7 mouse cellular contexts compared by ENCODE assay signal in genomic region chr9:37145151-37145615, GRCm38 (mm10). TPM values are rescaled to one million over a fixed set of nuclear protein-coding genes. Genes with fewer than 3 reads are reported as not detected.
DNase-seq lines count a peak whose midpoint lies in the region; ATAC-seq and TF ChIP-seq lines count a peak whose summit lies in the region.

No protein-coding gene starts in this region.

- no peaks in the 10 kb centered on the region for H3K79me2 ChIP-seq in C2C12 (ENCODE audit: control insufficient read depth, insufficient read depth)

- no peaks in the 10 kb centered on the region for H3K9me3 ChIP-seq in embryonic facial prominence, embryonic 11.5 days (replicated peaks; ENCODE audit: control insufficient read depth, low read length)
- no peaks in the 10 kb centered on the region for H3K9me3 ChIP-seq in limb, embryonic 12.5 days
- H3K9me3 ChIP-seq in midbrain, embryonic 12.5 days = no peaks in the 10 kb centered on the region

- no peak for ATAC-seq in embryonic facial prominence, embryonic 11.5 days (replicated peaks; ENCODE audit: insufficient number of reproducible peaks, low FRiP score, low TSS enrichment, low read depth)
- ATAC-seq in limb, embryonic 12.5 days (ENCODE audit: insufficient number of reproducible peaks, insufficient read depth, low FRiP score, low TSS enrichment, low read depth) = no peak
- no peak for ATAC-seq in midbrain, embryonic 12.5 days (ENCODE audit: low FRiP score, low read depth)

- H3K79me3 ChIP-seq in C2C12 (ENCODE audit: low read depth) = no peaks in the 10 kb centered on the region

- WGBS in embryonic facial prominence, embryonic 11.5 days = 0% methylated on average over 26 of the region's 26 CpGs
- under 1% methylated on average over 26 of the region's 26 CpGs for WGBS in limb, embryonic 12.5 days
- under 1% methylated on average over 26 of the region's 26 CpGs for WGBS in midbrain, embryonic 12.5 days

- H3K4me3 ChIP-seq in C2C12 (ENCODE audit: insufficient read depth, poor library complexity, severe bottlenecking) = no peak overlapping the region
- H3K4me3 ChIP-seq in embryonic facial prominence, embryonic 11.5 days (ENCODE audit: low read depth, low read length) = peak overlapping the region; percentile 90
- peak overlapping the region; percentile 74 for H3K4me3 ChIP-seq in limb, embryonic 12.5 days (replicated peaks)
- H3K4me3 ChIP-seq in midbrain, embryonic 12.5 days = peak overlapping the region; percentile 89

- no peaks in the 10 kb centered on the region for H3K27me3 ChIP-seq in C2C12 (ENCODE audit: control insufficient read depth, insufficient read depth, insufficient read length)
- no peaks in the 10 kb centered on the region for H3K27me3 ChIP-seq in embryonic facial prominence, embryonic 11.5 days (ENCODE audit: control insufficient read depth, insufficient read depth, low read length)
- H3K27me3 ChIP-seq in limb, embryonic 12.5 days = peaks cover 62% of the 10 kb centered on the region
- H3K27me3 ChIP-seq in midbrain, embryonic 12.5 days = no peaks in the 10 kb centered on the region

- peak overlapping the region; percentile 99 for H3K9ac ChIP-seq in embryonic facial prominence, embryonic 11.5 days (replicated peaks; ENCODE audit: low read length)
- H3K9ac ChIP-seq in limb, embryonic 12.5 days (replicated peaks) = peak overlapping the region; percentile 91
- peak overlapping the region; percentile 99 for H3K9ac ChIP-seq in midbrain, embryonic 12.5 days (replicated peaks)

- peak overlapping the region; percentile 16 for H3ac ChIP-seq in C2C12 (ENCODE audit: control insufficient read depth, insufficient read length, low read depth)

- no peak for TF ChIP-seq CTCF in C2C12 (IDR thresholded peaks at IDR 0.05; ENCODE audit: control insufficient read depth, insufficient read depth, insufficient read length)

- H3K27ac ChIP-seq in embryonic facial prominence, embryonic 11.5 days (replicated peaks; ENCODE audit: low read depth, low read length) = peak overlapping the region; percentile 97
- peak overlapping the region; percentile 96 for H3K27ac ChIP-seq in limb, embryonic 12.5 days
- H3K27ac ChIP-seq in midbrain, embryonic 12.5 days (replicated peaks) = peak overlapping the region; percentile 100

- H3K4me2 ChIP-seq in embryonic facial prominence, embryonic 11.5 days (ENCODE audit: low read depth, low read length) = peak overlapping the region; percentile 88
- peak overlapping the region; percentile 90 for H3K4me2 ChIP-seq in limb, embryonic 12.5 days
- H3K4me2 ChIP-seq in midbrain, embryonic 12.5 days (replicated peaks) = peak overlapping the region; percentile 76

- intact Hi-C loops in heart, postnatal 36 days (cut with DNase I) = loop anchor here (5.0 kb wide), 3 partner anchors 108 to 248 kb away; no protein-coding TSS in a partner anchor

- peak; percentile 34 for DNase-seq in ES-CJ7 (ENCODE audit: low read depth, low spot score)
- DNase-seq in embryonic facial prominence, embryonic 11.5 days (ENCODE audit: low spot score) = peak; percentile 41
- peak; percentile 46 to 64 for DNase-seq in heart, postnatal 36 days
- DNase-seq in spleen, postnatal 14 days (ENCODE audit: low spot score in 2 of 2) = no peak

- H3K4me1 ChIP-seq in embryonic facial prominence, embryonic 11.5 days (ENCODE audit: control insufficient read depth, insufficient read depth, low read length) = peaks cover 4% of the 10 kb centered on the region; the same call in 1 of the 2 replicates
- peaks cover 61% of the 10 kb centered on the region for H3K4me1 ChIP-seq in limb, embryonic 12.5 days (replicated peaks)
- peaks cover 54% of the 10 kb centered on the region for H3K4me1 ChIP-seq in midbrain, embryonic 12.5 days

- no peaks in the 10 kb centered on the region for H3K36me3 ChIP-seq in C2C12 (ENCODE audit: control insufficient read depth, insufficient read depth)
- no peaks in the 10 kb centered on the region for H3K36me3 ChIP-seq in embryonic facial prominence, embryonic 11.5 days (replicated peaks; ENCODE audit: control insufficient read depth, insufficient read depth, low read depth, low read length)
- no peaks in the 10 kb centered on the region for H3K36me3 ChIP-seq in limb, embryonic 12.5 days
- no peaks in the 10 kb centered on the region for H3K36me3 ChIP-seq in midbrain, embryonic 12.5 days

TF ChIP-seq in C2C12, 6 proteins besides CTCF, POLR2A, EP300 and RAD21:
- TF ChIP-seq FOSL1 (IDR thresholded peaks at IDR 0.05; ENCODE audit: insufficient read depth, low read length, poor library complexity, severe bottlenecking) (no peak), MYOD1 (IDR thresholded peaks at IDR 0.05; ENCODE audit: control insufficient read depth, insufficient read length, low read depth) (no peak), MAX (IDR thresholded peaks at IDR 0.05) (no peak), USF1 (IDR thresholded peaks at IDR 0.05; ENCODE audit: low read depth) (no peak), CEBPB (IDR thresholded peaks at IDR 0.05; ENCODE audit: low read depth) (no peak), MYOG (IDR thresholded peaks at IDR 0.05; ENCODE audit: control insufficient read depth, extremely low read depth, insufficient read length) (no peak)

RNA-seq across cellular contexts. Expression of gene Pknox2, which starts 2.0 kb away (rescaled TPM):
- 8.5 TPM for polyA plus RNA-seq in C2C12 (2012; fragmentation: generic; extraction: Trizol)
- polyA plus RNA-seq in embryonic facial prominence, embryonic 11.5 days (2014; fragmentation: Nextera tagmentation; extraction: Ambion mirVana) = 13.2 and 14.9 TPM in 2 replicates
- total RNA-seq in heart, postnatal 36 days (2021) = 1 to 10 TPM; 7.6 to 7.7 TPM
- polyA plus RNA-seq in limb, embryonic 12.5 days (2016; fragmentation: Nextera tagmentation; extraction: Ambion mirVana) = 15.5 and 18.6 TPM in 2 replicates
- polyA plus RNA-seq in midbrain, embryonic 12.5 days (2016; fragmentation: Nextera tagmentation; extraction: Ambion mirVana) = 32.3 and 33.7 TPM in 2 replicates

Comparison
In these comparisons a context has a peak if more than half of its experiments do, and no peak if none do; other contexts are left out.
1. DNase-seq: peak in ES-CJ7 (single experiment), embryonic facial prominence, embryonic 11.5 days (single experiment) and heart, postnatal 36 days (2 of 2); none in spleen, postnatal 14 days (0 of 2).
2. Peak in every context shown above with its lines, with median percentiles within 50 percentile points of each other: H3K27ac ChIP-seq, H3K4me2 ChIP-seq and H3K9ac ChIP-seq.